ENCODE assay signal across 8 mouse cellular contexts in the genomic region with DNA sequence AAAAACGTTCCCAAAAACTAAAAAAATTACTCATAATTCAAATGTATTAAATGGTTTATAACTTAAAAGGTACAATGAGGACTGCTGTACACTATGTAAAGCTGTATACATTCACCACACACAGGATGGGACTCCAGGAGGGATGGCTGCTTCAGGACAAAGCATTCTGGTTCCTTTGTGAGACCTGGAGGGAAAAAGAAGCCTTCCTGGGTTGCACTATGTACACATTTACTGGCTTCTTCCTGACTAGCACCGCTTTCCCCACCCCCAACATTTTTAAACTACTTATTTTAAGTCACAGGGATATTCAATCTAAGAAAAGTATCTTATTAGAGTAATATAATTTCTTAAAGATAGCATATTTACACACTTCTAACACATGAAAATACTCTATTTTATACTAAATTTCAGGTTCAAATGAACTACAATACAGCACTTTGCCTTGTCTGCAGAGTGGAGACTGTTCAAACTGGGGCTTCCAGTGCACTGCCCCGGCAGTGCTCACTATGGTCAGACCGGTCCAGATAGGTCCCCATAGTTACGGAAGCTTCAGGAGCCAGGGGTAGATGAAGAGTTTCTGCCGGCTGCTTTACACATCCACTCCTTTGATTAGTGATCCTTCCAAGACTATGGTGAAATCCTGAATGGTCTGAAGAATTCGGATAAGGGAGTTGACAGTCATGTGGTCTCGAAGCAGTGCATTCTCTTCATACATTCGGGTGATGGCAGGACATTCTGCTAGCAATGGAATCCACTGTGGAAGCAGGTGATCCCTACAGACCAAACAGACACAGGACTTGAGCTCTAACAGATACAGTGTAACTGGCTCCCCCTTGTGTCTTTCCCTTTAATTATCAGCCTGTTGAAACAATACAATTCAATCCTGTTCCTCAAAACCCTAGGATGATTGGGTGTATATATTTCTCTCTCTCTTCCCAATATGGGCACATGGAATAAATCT. TPM values are rescaled to one million over a fixed set of nuclear protein-coding genes. Genes with fewer than 3 reads are reported as not detected.
DNase-seq lines count a peak whose midpoint lies in the region; ATAC-seq lines count a peak whose summit lies in the region.
"Had no signal": no experiment of that assay in that cellular context is flagged by ENCODE, and none has a peak within 500 bp of the region (broad histone marks: within the 10 kb centered on the region; RNA-seq: fewer than 3 reads in every experiment).

No protein-coding gene starts in this region.

- H3K36me3 ChIP-seq in intestine, embryonic 14.5 days (ENCODE audit: control insufficient read depth, insufficient read depth, low read length) = peaks cover 27% of the 10 kb centered on the region
- H3K36me3 ChIP-seq in midbrain, embryonic 14.5 days (ENCODE audit: control insufficient read depth, insufficient read depth, low read length) = peaks cover 43% of the 10 kb centered on the region

- 34% methylated on average over 9 of the region's 9 CpGs for WGBS in intestine, embryonic 14.5 days
- 8% methylated on average over 9 of the region's 9 CpGs for WGBS in midbrain, embryonic 14.5 days

- H3K4me2 ChIP-seq in intestine, embryonic 14.5 days (ENCODE audit: low read length) = no peak overlapping the region
- H3K4me2 ChIP-seq in midbrain, embryonic 14.5 days (ENCODE audit: low read length) = no peak overlapping the region

- no peak overlapping the region for H3K27ac ChIP-seq in intestine, embryonic 14.5 days (ENCODE audit: low read depth)
- H3K27ac ChIP-seq in midbrain, embryonic 14.5 days (replicated peaks; ENCODE audit: low read depth, low read length) = no peak overlapping the region

- H3K9ac ChIP-seq in intestine, embryonic 14.5 days (ENCODE audit: low read length) = no peak overlapping the region
- 0 out of 2 replicates have a peak overlapping the region, but pooled peaks have one; percentile 6 for H3K9ac ChIP-seq in midbrain, embryonic 14.5 days (replicated peaks; ENCODE audit: low read length)

- peak; percentile 81 for ATAC-seq in intestine, embryonic 14.5 days (replicated peaks; ENCODE audit: low FRiP score, low TSS enrichment, low read depth)
- 0 out of 2 replicates have a peak, but pooled peaks have one; percentile 53 for ATAC-seq in midbrain, embryonic 14.5 days (ENCODE audit: low FRiP score, low TSS enrichment)

- no peak overlapping the region for H3K4me3 ChIP-seq in intestine, embryonic 14.5 days (ENCODE audit: low read depth, low read length)
- H3K4me3 ChIP-seq in midbrain, embryonic 14.5 days (replicated peaks; ENCODE audit: low read depth, low read length) = no peak overlapping the region
- H3K4me3 ChIP-seq: erythroblast, embryonic 14.5 days had no signal

- 0 out of 2 replicates have a peak, but pooled peaks cover 6% of the 10 kb centered on the region for H3K4me1 ChIP-seq in intestine, embryonic 14.5 days (replicated peaks; ENCODE audit: control insufficient read depth, insufficient read depth, low read length)
- no peaks in the 10 kb centered on the region for H3K4me1 ChIP-seq in midbrain, embryonic 14.5 days (ENCODE audit: control insufficient read depth, insufficient read depth, low read length)

- no peaks in the 10 kb centered on the region for H3K27me3 ChIP-seq in intestine, embryonic 14.5 days (replicated peaks; ENCODE audit: control insufficient read depth, insufficient read depth, low read length)
- H3K27me3 ChIP-seq in midbrain, embryonic 14.5 days (ENCODE audit: control insufficient read depth, insufficient read depth, low read length) = no peaks in the 10 kb centered on the region

- DNase-seq in 3T3-L1 (ENCODE audit: low read depth, low spot score) = peak; percentile 75
- peak; percentile 36 for DNase-seq in CD4-positive, CD25-positive, alpha-beta regulatory T cell, adult 2 months (ENCODE audit: low read depth, low spot score)
- DNase-seq in embryo, embryonic 9.5 days (ENCODE audit: extremely low spot score) = peak; percentile 66
- peak; percentile 59 for DNase-seq in intestine, embryonic 14.5 days (ENCODE audit: low spot score)
- peak; percentile 74 for DNase-seq in midbrain, embryonic 14.5 days
- no peak for DNase-seq in thymus, adult 18-20 months
- DNase-seq in cerebellum, postnatal 4 days (ENCODE audit: low spot score in 2 of 2) = no peak

- no peaks in the 10 kb centered on the region for H3K9me3 ChIP-seq in intestine, embryonic 14.5 days (ENCODE audit: control insufficient read depth, low read length)
- H3K9me3 ChIP-seq in midbrain, embryonic 14.5 days (ENCODE audit: control insufficient read depth, low read length) = no peaks in the 10 kb centered on the region

RNA-seq across cellular contexts. Expression of gene Sinhcaf, which starts 47.1 kb away (rescaled TPM):
- polyA plus RNA-seq in intestine, embryonic 14.5 days (2014; fragmentation: Nextera tagmentation; extraction: Ambion mirVana) = 131 and 150 TPM in 2 replicates
- 60.5 and 89.8 TPM in 2 replicates for polyA plus RNA-seq in midbrain, embryonic 14.5 days (2014; fragmentation: Nextera tagmentation; extraction: Ambion mirVana)

Comparison
In these comparisons a context has a peak if more than half of its experiments do, and no peak if none do; other contexts are left out.
1. DNase-seq: peak in 3T3-L1 (single experiment), CD4-positive, CD25-positive, alpha-beta regulatory T cell, adult 2 months (single experiment), embryo, embryonic 9.5 days (single experiment), intestine, embryonic 14.5 days (single experiment) and midbrain, embryonic 14.5 days (single experiment); none in thymus, adult 18-20 months (0 of 2) and cerebellum, postnatal 4 days (0 of 2).